Mouse (Mus musculus) cerebellum, postnatal 4 days (tissue): ENCODE measurements at regions not wholly inside any gene's neighbourhood (a gene's known extent, or its start where the extent isn't known, plus 50 kb on each side); places are given as distances from the start of the nearest gene placed in this dataset.

Experiments
- DNase-seq, 2 experiments: peaks; one replicate each; pipeline ENCODE4 v3.0.0; 2022; ENCODE audit warnings: low spot score in 2 of 2, mixed read lengths in 1 of 2

DNA sequence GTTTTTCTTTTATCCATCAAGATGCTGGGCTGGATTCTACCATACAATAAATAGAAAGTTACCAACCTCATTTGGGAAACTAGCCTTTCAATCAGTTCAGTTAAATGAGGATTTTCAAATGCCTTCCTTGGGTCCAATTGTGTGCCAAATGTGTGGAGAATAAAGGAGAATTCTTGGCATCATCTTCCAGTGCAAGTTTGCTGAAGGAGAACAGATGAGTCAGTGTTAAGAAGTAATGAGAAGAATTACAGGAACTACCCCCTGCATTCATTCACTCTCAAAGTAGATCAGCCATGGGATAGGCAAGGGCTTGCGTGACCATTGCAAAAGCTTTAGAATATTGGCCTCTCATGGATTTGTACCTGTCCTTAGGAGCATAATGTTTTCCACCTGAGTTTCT, 193.4 kb upstream of the Man1a start:
- no peak for DNase-seq

DNA sequence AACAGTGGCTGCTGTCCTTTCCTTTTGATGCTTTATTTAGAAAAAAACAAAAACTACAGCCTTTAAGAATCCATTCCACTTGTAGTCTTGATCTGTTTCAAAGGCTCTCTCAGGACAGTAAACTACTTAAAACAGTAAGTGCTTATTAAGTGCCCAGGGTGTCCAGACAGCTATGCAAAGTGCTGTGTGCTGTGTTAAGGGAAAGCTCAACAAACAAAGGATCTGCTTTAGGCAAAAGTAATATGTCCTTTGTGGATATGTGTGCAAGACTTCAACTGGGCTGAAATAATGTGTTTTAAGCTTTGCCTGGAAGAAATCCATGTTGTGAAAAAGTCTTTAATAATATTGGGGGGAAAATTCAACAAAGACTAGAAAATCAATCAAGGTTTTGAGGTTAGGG, 192.9 kb upstream of the Man1a start:
- no peak for DNase-seq

- no peak for DNase-seq
Observed at GRCm38 (mm10) chr10:54266656-54267055, 190.2 kb upstream of the Man1a start.

DNA sequence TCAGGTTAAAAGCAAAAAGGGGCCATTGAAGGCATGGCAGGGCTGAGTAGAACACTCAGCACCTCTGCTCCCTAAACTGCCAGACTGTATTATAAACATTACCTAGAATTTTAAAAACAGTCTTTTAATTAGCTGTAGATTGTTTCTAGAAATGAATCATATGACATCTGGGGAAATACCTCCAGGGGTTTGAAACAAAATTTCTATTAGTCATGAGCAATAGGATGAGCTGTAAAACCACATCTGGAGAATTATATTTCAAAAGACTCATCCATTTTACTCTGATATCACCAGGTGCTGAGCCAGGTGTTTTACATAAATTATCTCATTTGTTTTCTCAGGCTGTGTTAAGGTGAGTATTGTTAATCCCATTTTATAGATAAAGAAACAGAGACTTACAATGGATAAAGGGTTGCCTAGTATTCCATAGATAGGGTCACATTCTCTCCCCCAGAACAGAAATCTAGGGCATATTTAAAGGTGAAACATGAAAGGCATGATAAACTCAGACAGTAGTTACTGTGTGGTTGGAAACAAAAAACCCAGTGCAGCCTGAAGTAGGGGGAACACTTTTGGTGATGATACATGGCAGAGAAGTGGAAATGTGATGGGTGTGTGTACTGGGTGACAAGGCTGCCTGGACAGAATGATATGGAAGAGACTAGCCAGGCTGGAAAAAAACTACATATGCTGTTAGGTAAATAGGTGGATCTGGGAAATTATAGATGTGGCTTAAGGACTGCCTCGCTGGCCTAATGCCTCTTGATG, 178.6 kb upstream of the Man1a start:
- no peak for DNase-seq

DNA sequence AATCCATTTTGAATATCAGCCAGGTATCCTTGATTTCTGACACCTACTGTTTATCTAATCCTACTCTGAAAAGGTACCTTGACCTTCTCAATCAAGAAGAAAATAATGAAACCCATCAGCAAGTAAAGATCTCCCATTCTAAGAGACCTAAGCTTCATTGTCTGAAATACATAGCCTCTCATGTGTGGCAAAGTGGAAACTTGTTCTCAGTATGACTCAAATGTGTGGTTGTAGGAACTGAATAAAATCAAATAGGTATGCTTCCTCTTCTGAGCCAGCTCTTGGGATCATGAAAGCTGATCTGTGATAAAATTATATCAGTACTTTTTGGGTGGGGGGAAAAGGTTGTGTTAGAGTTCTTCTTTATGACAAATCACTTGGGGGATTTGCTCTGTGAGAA, 168.6 kb upstream of the Man1a start:
- no peak for DNase-seq

GRCm38 (mm10) chr10:54202362-54202761, 126.0 kb upstream of the Man1a start:
- DNase-seq, result no peak

GRCm38 (mm10) chr10:54201727-54202126, 125.3 kb upstream of the Man1a start:
- DNase-seq, result no peak

DNA sequence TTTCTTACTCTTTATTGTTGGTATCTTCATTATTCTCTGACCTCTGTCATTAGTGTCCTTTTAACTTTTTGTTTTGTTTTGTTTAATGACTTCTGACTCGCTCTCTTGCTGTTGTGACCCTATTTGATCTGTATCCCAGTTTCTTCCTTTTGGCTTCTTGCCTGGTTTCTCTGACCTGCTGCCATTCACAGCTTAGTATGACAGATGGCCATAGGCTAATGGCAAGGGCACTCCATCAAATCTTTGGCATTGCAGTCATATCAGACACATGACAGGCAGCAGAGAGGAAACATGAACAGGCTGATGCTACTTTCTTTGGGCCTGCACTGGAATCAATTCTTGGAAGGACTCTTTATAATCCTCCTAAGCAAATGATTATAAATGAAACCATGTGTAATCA, 106.3 kb upstream of the Man1a start:
- DNase-seq, result peak in 1 of 2 experiments; percentile 27

GRCm38 (mm10) chr10:54169320-54169719, 92.9 kb upstream of the Man1a start:
- peak in 1 of 2 experiments; percentile 8 for DNase-seq

DNA sequence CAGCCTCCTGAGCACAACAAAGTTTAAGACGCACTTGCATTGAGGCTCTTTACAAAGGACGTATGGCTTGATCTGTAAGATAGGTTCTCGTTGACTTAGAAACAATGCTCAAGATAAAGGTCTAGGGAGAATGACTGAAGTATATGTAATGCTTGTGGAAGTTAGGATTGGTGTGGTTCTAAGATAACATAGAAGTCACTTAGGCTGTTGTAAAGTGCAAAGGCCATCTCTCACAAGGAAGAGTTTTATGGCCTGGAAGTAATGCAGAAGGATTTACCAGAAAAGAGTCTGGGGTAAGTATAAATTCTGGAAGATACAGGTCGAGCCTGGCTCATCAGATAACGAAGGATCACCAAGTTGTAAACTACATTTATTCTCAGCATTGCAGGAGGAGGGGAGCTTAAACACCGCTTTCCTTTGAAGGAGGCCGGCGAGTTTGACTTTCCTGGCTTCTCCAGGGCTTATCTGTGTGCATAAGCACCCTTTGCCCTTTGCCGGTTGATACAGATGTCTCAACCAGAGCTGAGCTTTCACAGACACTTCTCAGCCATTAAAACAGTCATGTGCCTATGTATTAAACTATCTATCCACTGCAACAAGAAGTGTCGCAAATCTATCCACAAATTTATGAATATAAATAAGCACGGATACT, 84.8 kb upstream of the Man1a start:
- DNase-seq, result no peak

- DNase-seq, result no peak
Observed at GRCm38 (mm10) chr10:54153928-54154327, 77.5 kb upstream of the Man1a start.

DNA sequence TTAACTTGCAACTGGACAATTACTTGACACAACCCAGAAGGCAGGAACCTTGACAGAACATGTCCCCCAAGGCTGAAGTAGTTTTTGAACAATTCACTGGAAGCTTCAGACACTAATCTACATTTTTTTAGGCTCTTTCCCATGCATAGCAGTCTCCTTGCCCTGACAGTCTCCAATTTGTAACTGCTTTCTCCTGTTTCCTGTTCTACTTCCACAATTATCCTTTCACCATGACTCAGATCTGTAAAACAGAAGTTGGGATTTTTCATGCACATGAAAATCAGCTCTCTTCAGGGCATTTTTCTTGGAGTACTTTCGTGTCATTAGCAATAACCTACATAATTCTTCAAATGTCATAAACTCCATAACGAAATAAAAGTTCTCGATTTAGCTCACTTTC, 56.2 kb upstream of the Man1a start:
- no peak for DNase-seq
